9 mouse cellular contexts compared by ENCODE assay signal in the genomic region with DNA sequence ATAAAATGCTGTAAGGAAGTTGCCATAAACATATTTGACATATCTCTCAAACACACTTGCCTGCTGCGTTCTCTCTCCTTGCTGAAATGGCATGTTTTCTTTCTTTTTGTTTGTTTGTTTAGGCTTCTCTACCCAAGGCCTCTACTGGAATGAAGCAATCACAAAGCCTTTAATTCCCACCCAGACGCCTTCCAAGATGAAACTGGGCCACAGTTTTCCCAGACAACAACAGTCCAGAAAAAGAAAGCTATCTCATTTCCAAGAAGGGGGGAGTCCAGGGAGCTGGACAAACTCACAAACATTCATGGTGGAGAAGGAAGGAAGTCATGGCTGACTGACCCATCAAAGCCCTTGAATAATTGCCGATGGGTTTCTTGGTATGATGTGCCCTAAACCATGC.
DNase-seq lines count a peak whose midpoint lies in the region; ATAC-seq lines count a peak whose summit lies in the region.
"Had no signal": no experiment of that assay in that cellular context is flagged by ENCODE, and none has a peak within 500 bp of the region (broad histone marks: within the 10 kb centered on the region; RNA-seq: fewer than 3 reads in every experiment).

No protein-coding gene starts in this region.

- H3K9ac ChIP-seq in hindbrain, embryonic 13.5 days: no peak overlapping the region
- H3K9ac ChIP-seq in stomach, embryonic 15.5 days: no peak overlapping the region
- H3K9ac ChIP-seq: liver, embryonic 12.5 days had no signal

- no peak overlapping the region for H3K4me2 ChIP-seq in hindbrain, embryonic 13.5 days
- no peak overlapping the region for H3K4me2 ChIP-seq in stomach, embryonic 15.5 days
- H3K4me2 ChIP-seq: liver, embryonic 12.5 days had no signal

- H3K4me1 ChIP-seq in hindbrain, embryonic 10.5 days (replicated peaks): peaks cover 44% of the 10 kb centered on the region
- peaks cover 31% of the 10 kb centered on the region for H3K4me1 ChIP-seq in hindbrain, embryonic 13.5 days (replicated peaks)
- peaks cover 19% of the 10 kb centered on the region; the same call in 1 of the 2 replicates for H3K4me1 ChIP-seq in stomach, embryonic 15.5 days
- H3K4me1 ChIP-seq: liver, embryonic 12.5 days had no signal

- H3K36me3 ChIP-seq in hindbrain, embryonic 10.5 days: no peaks in the 10 kb centered on the region
- H3K36me3 ChIP-seq in hindbrain, embryonic 13.5 days: no peaks in the 10 kb centered on the region
- H3K36me3 ChIP-seq in stomach, embryonic 15.5 days: no peaks in the 10 kb centered on the region
- H3K36me3 ChIP-seq: liver, embryonic 12.5 days had no signal

- intact Hi-C loops in heart, postnatal 14 days (cut with DNase I): no loop called here

- ATAC-seq in hindbrain, embryonic 13.5 days (ENCODE audit: low FRiP score): no peak
- no peak for ATAC-seq in stomach, embryonic 15.5 days (ENCODE audit: insufficient read depth, low FRiP score, low read depth)
- ATAC-seq in megakaryocyte progenitor cell, adult 5-6 weeks (replicated peaks; ENCODE audit: poor library complexity): no peak
- ATAC-seq: liver, embryonic 12.5 days had no signal

- no peaks in the 10 kb centered on the region for H3K9me3 ChIP-seq in hindbrain, embryonic 10.5 days
- no peaks in the 10 kb centered on the region for H3K9me3 ChIP-seq in hindbrain, embryonic 13.5 days
- no peaks in the 10 kb centered on the region for H3K9me3 ChIP-seq in stomach, embryonic 15.5 days
- H3K9me3 ChIP-seq: liver, embryonic 12.5 days had no signal

- DNase-seq in hindbrain, embryonic 10.5 days (ENCODE audit: low spot score): no peak
- DNase-seq in heart, postnatal 14 days: peak; percentile 23 to 40
- peak; percentile 46 for DNase-seq in kidney, postnatal 14 days
- no peak for DNase-seq in retina, postnatal 1 day
- DNase-seq in cerebellum, adult 9-10 months: no peak

- H3K4me3 ChIP-seq in hindbrain, embryonic 10.5 days: no peak overlapping the region
- H3K4me3 ChIP-seq in hindbrain, embryonic 13.5 days: no peak overlapping the region
- H3K4me3 ChIP-seq in stomach, embryonic 15.5 days (replicated peaks): no peak overlapping the region
- H3K4me3 ChIP-seq: liver, embryonic 12.5 days had no signal

- peak overlapping the region; percentile 45; the same call in 1 of the 2 replicates for H3K27ac ChIP-seq in hindbrain, embryonic 10.5 days
- no peak overlapping the region for H3K27ac ChIP-seq in hindbrain, embryonic 13.5 days
- H3K27ac ChIP-seq in stomach, embryonic 15.5 days: peak overlapping the region; percentile 98
- H3K27ac ChIP-seq: liver, embryonic 12.5 days had no signal

- H3K27me3 ChIP-seq in hindbrain, embryonic 10.5 days (ENCODE audit: insufficient read depth, poor library complexity, severe bottlenecking): no peaks in the 10 kb centered on the region
- no peaks in the 10 kb centered on the region for H3K27me3 ChIP-seq in hindbrain, embryonic 13.5 days
- no peaks in the 10 kb centered on the region for H3K27me3 ChIP-seq in stomach, embryonic 15.5 days (replicated peaks)
- H3K27me3 ChIP-seq: liver, embryonic 12.5 days had no signal

- WGBS in hindbrain, embryonic 10.5 days: 71% methylated on average over 3 of the region's 3 CpGs
- WGBS in hindbrain, embryonic 13.5 days: 65% methylated on average over 3 of the region's 3 CpGs
- 57% methylated on average over 3 of the region's 3 CpGs for WGBS in stomach, embryonic 15.5 days

Comparison
In these comparisons a context has a peak if more than half of its experiments do, and no peak if none do; other contexts are left out.
1. DNase-seq: peak in heart, postnatal 14 days (2 of 2) and kidney, postnatal 14 days (single experiment); none in hindbrain, embryonic 10.5 days (single experiment), retina, postnatal 1 day (single experiment) and cerebellum, adult 9-10 months (single experiment).